Mouse (Mus musculus): ENCODE results near the gene Cxcr5.

DNA sequence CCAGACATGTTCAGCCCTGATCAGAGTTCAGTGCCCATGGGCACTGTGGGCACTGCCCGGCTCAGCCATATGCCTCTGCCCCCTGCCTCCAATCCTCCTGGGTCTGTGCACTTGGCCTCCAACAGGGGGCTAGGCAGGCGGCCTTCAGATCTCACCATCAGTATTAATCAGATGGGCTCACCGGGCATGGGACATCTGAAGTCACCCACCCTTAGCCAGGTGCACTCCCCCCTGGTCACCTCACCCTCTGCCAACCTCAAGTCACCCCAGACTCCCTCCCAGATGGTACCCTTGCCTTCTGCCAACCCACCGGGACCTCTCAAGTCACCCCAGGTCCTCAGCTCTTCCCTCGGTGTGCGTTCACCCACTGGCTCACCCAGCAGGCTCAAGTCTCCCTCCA lies 54.3 kb downstream of the Cxcr5 start:
- no peak for TF ChIP-seq CTCF (IDR thresholded peaks at IDR 0.05; ENCODE audit: low read depth, low read length)
- no peak for TF ChIP-seq POLR2A (IDR thresholded peaks at IDR 0.05; ENCODE audit: insufficient read depth, low read length)
- TF ChIP-seq EP300 (IDR thresholded peaks at IDR 0.05; ENCODE audit: insufficient read depth, low read depth, low read length) = no peak
